Mouse (Mus musculus) heart, embryonic 11.5 days (tissue): ENCODE measurements around the gene Rnf126. TPM values are rescaled to one million over a fixed set of nuclear protein-coding genes. Genes with fewer than 3 reads are reported as not detected.

ENCODE experiments used
- ATAC-seq: fragments of 200-750 bp; cut with Nextera tagmentation; replicated peaks from 2 replicates; pipeline ENCODE4 v1.8.0; 2017; ENCODE audit warnings: moderate library complexity; ENCODE audit not compliant: insufficient number of reproducible peaks, low FRiP score, low TSS enrichment
- H3K27ac ChIP-seq: fragments of 300-500 bp; sonication (generic); 2 replicates; pipeline ENCODE4 v1.5.1; 2014; ENCODE audit warnings: mild to moderate bottlenecking, low read depth, low read length
- H3K27me3 ChIP-seq: fragments of 300-500 bp; sonication (generic); 2 replicates; pipeline ENCODE4 v1.6.1; 2014; ENCODE audit warnings: mild to moderate bottlenecking, low read length, mixed read lengths; ENCODE audit not compliant: control insufficient read depth, insufficient read depth
- H3K36me3 ChIP-seq: fragments of 300-500 bp; sonication (generic); 2 replicates; pipeline ENCODE4 v1.6.1; 2014; ENCODE audit warnings: mild to moderate bottlenecking, low read length, moderate library complexity, mixed read lengths; ENCODE audit not compliant: control insufficient read depth, insufficient read depth
- H3K4me1 ChIP-seq: fragments of 300-500 bp; sonication (generic); 2 replicates; pipeline ENCODE4 v1.6.1; 2014; ENCODE audit warnings: low read length; ENCODE audit not compliant: control insufficient read depth, insufficient read depth
- H3K4me2 ChIP-seq: fragments of 300-500 bp; sonication (generic); 2 replicates; pipeline ENCODE4 v1.6.1; 2014; ENCODE audit warnings: mild to moderate bottlenecking, moderate library complexity
- H3K4me3 ChIP-seq: fragments of 300-500 bp; sonication (generic); 2 replicates; pipeline ENCODE4 v1.5.1; 2014; ENCODE audit warnings: low read depth, low read length
- H3K9ac ChIP-seq: fragments of 300-500 bp; sonication (generic); 2 replicates; pipeline ENCODE4 v1.6.1; 2014; ENCODE audit warnings: mild to moderate bottlenecking, low read depth, low read length, moderate library complexity
- H3K9me3 ChIP-seq: fragments of 300-500 bp; sonication (generic); replicated peaks from 2 replicates; pipeline ENCODE4 v1.6.1; 2016; ENCODE audit warnings: low read length; ENCODE audit not compliant: control insufficient read depth
- WGBS: fragments of 180-500 bp; shearing (Covaris S2); extraction: QIAGEN DNeasy Blood & Tissue Kit; methylation state at CpG from one replicate; pipeline ENCODE4 v1.1.7; 2014; ENCODE audit not compliant: insufficient replicate concordance; 5-methylcytosine and 5-hydroxymethylcytosine counted together
- polyA plus RNA-seq: library from polyadenylated mRNA; unstranded; fragments of >200 nt; fragmentation: Nextera tagmentation; extraction: Ambion mirVana; gene quantifications from 2 replicates; pipeline ENCODE4 v1.2.1, GENCODE M21; 2014

Rnf126 gene
- polyA plus RNA-seq, 1 experiment from 2014 or later: 69.0 TPM

DNA sequence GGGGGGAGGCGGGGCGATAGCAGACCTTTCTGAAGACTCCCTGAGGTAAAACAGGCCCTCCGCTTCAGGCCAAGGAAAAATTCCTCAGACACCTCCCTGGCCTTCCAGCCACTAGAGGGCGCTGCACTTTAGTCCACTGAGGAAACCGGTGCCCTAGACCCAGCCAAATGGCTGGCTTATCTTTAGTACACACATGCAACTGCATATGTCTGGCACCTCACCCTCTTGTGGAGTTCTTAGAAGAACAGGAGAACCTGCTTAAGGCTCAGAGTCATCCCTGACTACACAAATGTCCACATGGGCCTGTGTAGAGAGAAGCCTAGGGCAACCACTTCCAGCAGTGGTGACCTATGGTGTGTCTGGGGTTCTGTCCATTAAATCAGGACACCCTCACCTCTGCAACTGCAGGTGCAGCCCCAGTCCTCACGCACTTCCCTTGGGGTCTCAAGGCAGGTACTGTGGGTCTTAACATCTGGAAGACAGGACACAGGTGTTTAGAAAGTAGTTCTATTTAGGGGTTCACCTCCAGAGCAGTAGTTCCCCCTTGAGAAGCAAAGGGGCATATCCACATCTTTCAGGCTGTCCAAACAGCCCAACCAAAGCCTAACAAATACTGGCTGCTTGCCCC is 54.1 kb downstream of the Rnf126 start:
- peaks cover 26% of the 10 kb centered on the region for H3K36me3 ChIP-seq
- H3K4me2 ChIP-seq: no peak overlapping the region
- ATAC-seq: peak; percentile 21; the same call in 1 of the 2 replicates
- H3K27me3 ChIP-seq: peaks cover 34% of the 10 kb centered on the region
- peaks cover 41% of the 10 kb centered on the region for H3K4me1 ChIP-seq
- H3K27ac ChIP-seq: no peak overlapping the region
- H3K9me3 ChIP-seq: no peaks in the 10 kb centered on the region
- WGBS: 16% methylated on average over 4 of the region's 6 CpGs
- H3K9ac ChIP-seq: no peak overlapping the region
- H3K4me3 ChIP-seq: no peak overlapping the region; the same call in 1 of the 2 replicates

DNA sequence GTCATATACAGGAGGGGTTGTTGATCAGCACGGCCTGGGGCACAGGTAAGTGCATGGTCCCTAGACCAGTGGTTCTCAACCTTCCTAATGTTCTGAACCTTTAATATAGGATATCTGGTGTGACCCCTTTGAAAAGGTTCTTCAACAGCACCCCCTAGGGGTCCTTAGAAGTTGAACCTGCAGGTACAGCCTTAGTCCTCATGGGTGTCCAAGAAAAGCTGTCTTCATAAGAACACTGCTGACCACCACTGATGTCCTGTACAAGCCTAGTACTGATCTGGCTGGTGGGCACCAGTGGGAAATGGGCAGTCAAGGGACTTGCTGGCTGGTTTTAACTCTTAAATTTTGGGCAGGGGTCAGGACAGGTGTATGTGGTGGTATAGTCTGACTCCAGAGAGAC is 54.7 kb downstream of the Rnf126 start:
- Histone ChIP-seq H3K36me3 (peaks cover 26% of the 10 kb centered on the region), H3K4me3 (no peak overlapping the region), H3K27me3 (peaks cover 28% of the 10 kb centered on the region), H3K9me3 (no peaks in the 10 kb centered on the region), H3K4me2 (no peak overlapping the region), H3K27ac (no peak overlapping the region), H3K9ac (no peak overlapping the region), H3K4me1 (peaks cover 43% of the 10 kb centered on the region)
- no peak; the same call in 1 of the 2 replicates for ATAC-seq
- WGBS: 83% methylated on average over 1 of the region's 1 CpGs

DNA sequence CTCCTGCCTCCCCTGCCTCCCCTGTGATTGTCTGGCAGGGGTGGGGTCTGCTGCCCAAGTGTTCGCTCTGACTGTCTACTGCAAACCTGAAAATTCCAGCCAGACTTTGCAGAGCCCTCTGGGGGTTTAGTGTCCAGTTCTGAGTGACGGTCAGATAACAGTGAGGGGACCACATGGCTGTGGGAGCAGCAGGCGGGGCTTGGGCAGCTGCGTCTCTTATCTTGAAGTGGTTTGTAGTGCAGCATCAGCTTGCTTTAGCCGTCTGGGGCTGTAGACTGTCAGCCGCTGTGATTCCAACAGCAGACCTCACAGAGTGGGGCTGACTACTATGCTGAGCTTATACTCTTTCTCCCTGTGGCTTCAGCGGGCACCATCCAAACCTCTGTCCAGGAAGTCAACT is 57.4 kb downstream of the Rnf126 start:
- 0 out of 2 replicates have a peak overlapping the region, but pooled peaks have one; percentile 39 for H3K9ac ChIP-seq
- ATAC-seq: no peak
- H3K27ac ChIP-seq: peak overlapping the region; percentile 66

DNA sequence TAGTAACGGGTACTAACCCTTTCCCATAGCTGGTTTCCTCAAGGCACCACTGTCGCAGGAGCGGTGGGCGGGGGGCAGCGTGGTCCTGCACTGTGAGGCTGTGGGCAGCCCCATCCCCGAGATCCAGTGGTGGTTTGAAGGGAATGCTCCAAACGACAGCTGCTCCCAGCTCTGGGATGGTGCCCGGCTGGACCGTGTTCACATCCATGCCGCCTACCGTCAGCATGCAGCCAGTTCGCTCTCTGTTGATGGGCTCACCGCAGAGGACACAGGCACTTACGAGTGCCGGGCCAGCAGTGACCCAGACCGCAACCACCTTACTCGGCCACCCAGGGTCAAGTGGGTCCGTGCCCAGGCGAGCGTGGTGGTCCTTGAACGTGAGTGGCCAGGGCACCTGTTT is 58.1 kb downstream of the Rnf126 start:
- H3K27me3 ChIP-seq: no peaks in the 10 kb centered on the region
- no peak for ATAC-seq
- 0 out of 2 replicates have a peak overlapping the region, but pooled peaks have one; percentile 39 for H3K9ac ChIP-seq
- peak overlapping the region; percentile 50 for H3K4me2 ChIP-seq
- no peaks in the 10 kb centered on the region for H3K9me3 ChIP-seq
- peaks cover 29% of the 10 kb centered on the region for H3K36me3 ChIP-seq
- H3K27ac ChIP-seq: peak overlapping the region; percentile 66
- H3K4me3 ChIP-seq: peak overlapping the region; percentile 14; the same call in 1 of the 2 replicates
- 81% methylated on average over 21 of the region's 21 CpGs for WGBS
- H3K4me1 ChIP-seq: peaks cover 57% of the 10 kb centered on the region

More for the DNA sequence above, 57.4 kb downstream of the Rnf126 start:
- Histone ChIP-seq H3K4me2 (peak overlapping the region; percentile 50), H3K4me3 (peak overlapping the region; percentile 14), H3K27me3 (0 out of 2 replicates have a peak, but pooled peaks cover 3% of the 10 kb centered on the region), H3K36me3 (peaks cover 29% of the 10 kb centered on the region), H3K9me3 (no peaks in the 10 kb centered on the region), H3K4me1 (peaks cover 57% of the 10 kb centered on the region)
- 14% methylated on average over 7 of the region's 7 CpGs for WGBS

Other genes with a start within 250 kb of the Rnf126 start
- gene Plpp2, start 233.2 kb downstream of the Rnf126 start, polyA plus RNA-seq: 14.2 and 15.6 TPM in 2 replicates
- gene Mier2, start 211.8 kb downstream of the Rnf126 start, polyA plus RNA-seq: 26.5 and 29.3 TPM in 2 replicates
- not detected in 2 replicates for gene Theg, start 179.6 kb downstream of the Rnf126 start, polyA plus RNA-seq
- gene C2cd4c, start 152.9 kb downstream of the Rnf126 start, polyA plus RNA-seq: not detected in 2 replicates
- gene Shc2, start 129.0 kb downstream of the Rnf126 start, polyA plus RNA-seq: 1.3 and 2.6 TPM in 2 replicates
- not detected in 2 replicates for gene Odf3l2, start 121.2 kb downstream of the Rnf126 start, polyA plus RNA-seq
- gene Madcam1, start 102.4 kb downstream of the Rnf126 start, polyA plus RNA-seq: 1.1 and 1.5 TPM in 2 replicates
- 47.4 and 48.6 TPM in 2 replicates for gene Tpgs1, start 97.6 kb downstream of the Rnf126 start, polyA plus RNA-seq
- 159 and 164 TPM in 2 replicates for gene Cdc34, start 84.8 kb downstream of the Rnf126 start, polyA plus RNA-seq
- gene Gzmm, start 77.9 kb downstream of the Rnf126 start, polyA plus RNA-seq: 0.40 and 1.0 TPM in 2 replicates
- 1,233 and 1,252 TPM in 2 replicates for gene Bsg, start 62.5 kb downstream of the Rnf126 start, polyA plus RNA-seq
- 0.13 and 0.14 TPM in 2 replicates for gene Hcn2, start 50.3 kb downstream of the Rnf126 start, polyA plus RNA-seq
- 22.7 and 23.6 TPM in 2 replicates for gene Polrmt, start 20.4 kb downstream of the Rnf126 start, polyA plus RNA-seq
- gene Fgf22, start 11.9 kb downstream of the Rnf126 start, polyA plus RNA-seq: 0.26 TPM in 1 of 2 replicates, not detected in the other
- gene Fstl3, start 10.3 kb upstream of the Rnf126 start, polyA plus RNA-seq: 11.4 TPM in 2 replicates
- not detected in 2 replicates for gene Prss57, start 24.0 kb upstream of the Rnf126 start, polyA plus RNA-seq
- 66.6 and 70.1 TPM in 2 replicates for gene Palm, start 26.6 kb upstream of the Rnf126 start, polyA plus RNA-seq
- gene Misp, start 54.0 kb upstream of the Rnf126 start, polyA plus RNA-seq: 0.63 and 0.89 TPM in 2 replicates
- gene Ptbp1, start 87.5 kb upstream of the Rnf126 start, polyA plus RNA-seq: 112 TPM in 2 replicates
- 2.5 and 3.9 TPM in 2 replicates for gene Prtn3, start 107.5 kb upstream of the Rnf126 start, polyA plus RNA-seq
- gene Plppr3, start 107.7 kb upstream of the Rnf126 start, polyA plus RNA-seq: 14.1 and 14.3 TPM in 2 replicates
- 0.31 and 0.49 TPM in 2 replicates for gene Elane, start 119.3 kb upstream of the Rnf126 start, polyA plus RNA-seq
- gene Cfd, start 123.9 kb upstream of the Rnf126 start, polyA plus RNA-seq: not detected in 2 replicates
- gene Med16, start 142.0 kb upstream of the Rnf126 start, polyA plus RNA-seq: 30.9 and 32.0 TPM in 2 replicates
- 8.1 TPM in 1 of 2 replicates, not detected in the other for gene Gm26602, start 143.9 kb upstream of the Rnf126 start, polyA plus RNA-seq
- 0.15 and 0.31 TPM in 2 replicates for gene Kiss1r, start 150.0 kb upstream of the Rnf126 start, polyA plus RNA-seq
- gene R3hdm4, start 154.3 kb upstream of the Rnf126 start, polyA plus RNA-seq: 87.6 and 89.2 TPM in 2 replicates
- 4.3 and 12.7 TPM in 2 replicates for gene Arid3a, start 160.1 kb upstream of the Rnf126 start, polyA plus RNA-seq
- 89.8 and 97.6 TPM in 2 replicates for gene Wdr18, start 193.2 kb upstream of the Rnf126 start, polyA plus RNA-seq
- 0.19 and 0.20 TPM in 2 replicates for gene Grin3b, start 203.8 kb upstream of the Rnf126 start, polyA plus RNA-seq
- gene Tmem259, start 217.4 kb upstream of the Rnf126 start, polyA plus RNA-seq: 12.8 and 15.6 TPM in 2 replicates
- gene Cnn2, start 221.6 kb upstream of the Rnf126 start, polyA plus RNA-seq: 405 and 420 TPM in 2 replicates
- 2.1 and 2.8 TPM in 2 replicates for gene Abca7, start 229.5 kb upstream of the Rnf126 start, polyA plus RNA-seq
- 6.2 and 7.5 TPM in 2 replicates for gene Arhgap45, start 249.7 kb upstream of the Rnf126 start, polyA plus RNA-seq